Mouse (Mus musculus) fibroblast of lung, adult 2 months (primary cell): ENCODE data around the gene Egln3.

ENCODE experiments used
- DNase-seq: peaks from one replicate; pipeline ENCODE4 v3.0.0-alpha.2; 2011; ENCODE audit warnings: low read depth

Egln3 gene

DNA sequence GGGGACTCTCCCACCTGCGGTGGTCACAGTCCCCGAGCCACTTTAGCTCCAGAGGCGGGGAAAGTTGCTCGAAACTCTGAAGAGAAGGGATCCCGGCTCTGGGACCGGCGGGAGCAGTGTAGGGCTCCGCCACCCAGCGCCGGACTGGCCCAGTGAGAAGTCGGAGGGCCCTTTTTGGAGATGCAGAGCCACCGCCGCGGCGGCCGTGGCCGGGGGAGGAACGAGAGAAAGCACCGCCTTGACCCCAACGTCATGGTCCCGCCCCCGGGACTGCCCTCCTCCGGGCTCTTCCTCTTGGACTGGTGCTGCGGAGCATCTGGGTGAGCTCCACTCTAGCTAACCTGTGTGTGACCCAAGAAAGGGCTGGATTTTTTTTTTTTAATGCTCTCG, at the start of gene Egln3:
Gene Egln3 (minus strand): TSS at position 205 of the 390 bp plus-strand sequence.
- DNase-seq = no peak

DNA sequence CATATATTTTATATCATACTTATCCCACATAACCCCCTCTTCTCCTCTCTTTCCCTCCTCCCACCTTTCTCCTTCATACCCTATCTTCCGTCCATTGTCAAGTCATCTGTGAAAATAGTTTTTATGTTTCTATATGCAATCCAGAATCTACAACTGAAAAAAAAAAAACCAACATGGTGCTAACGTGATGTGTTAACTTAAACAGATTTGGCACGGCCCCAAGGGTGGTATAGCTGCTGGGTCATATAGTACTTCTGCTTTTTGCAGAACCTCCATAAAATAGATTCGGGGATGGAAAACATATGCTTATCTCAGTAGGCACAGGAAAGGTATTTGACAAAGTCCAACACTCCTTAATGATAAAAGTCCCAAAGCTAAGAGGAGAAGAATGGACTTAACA, 49.8 kb upstream of the Egln3 start:
- DNase-seq = no peak

DNA sequence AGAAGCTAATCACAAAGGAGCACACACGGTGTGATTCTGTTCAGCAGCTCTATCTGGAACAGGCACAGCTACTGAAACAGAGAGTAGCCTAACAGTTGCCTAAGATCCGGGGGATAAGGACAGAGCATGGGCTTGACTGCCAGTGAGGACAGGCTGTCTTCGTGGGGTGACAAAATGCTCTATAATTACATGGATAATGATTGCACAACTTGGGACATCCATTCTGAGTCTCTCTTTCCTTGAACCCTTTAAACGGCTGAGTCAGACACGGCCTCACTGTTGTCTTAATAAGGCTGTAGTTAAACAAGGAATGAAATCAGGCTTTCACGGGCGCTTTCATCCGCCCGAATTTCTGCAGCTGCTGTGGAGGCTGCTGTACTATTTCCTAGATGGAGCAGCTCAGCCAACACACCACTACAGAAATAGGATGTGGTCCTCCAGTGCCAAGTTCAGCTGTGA, 48.3 kb upstream of the Egln3 start:
- peak; percentile 25 for DNase-seq

DNA sequence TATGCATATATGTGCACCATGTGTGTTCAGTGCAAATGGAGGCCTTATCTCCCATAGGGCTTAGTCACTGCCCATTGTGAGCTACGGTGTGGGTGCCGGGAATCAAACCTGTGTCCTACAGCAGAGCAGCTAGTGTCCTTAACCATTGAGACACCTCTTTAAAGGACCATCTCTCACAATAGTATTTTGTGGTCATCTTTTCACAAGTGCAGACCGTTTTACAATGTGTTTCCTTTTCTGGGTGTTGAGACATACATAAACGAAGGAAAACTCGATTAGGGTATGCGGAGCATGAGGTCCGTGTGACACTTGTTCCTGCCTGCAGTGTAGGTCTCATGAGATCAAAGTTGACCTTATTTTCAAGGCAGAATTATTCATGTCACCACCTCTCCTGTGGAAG, 44.2 kb upstream of the Egln3 start:
- DNase-seq = no peak

DNA sequence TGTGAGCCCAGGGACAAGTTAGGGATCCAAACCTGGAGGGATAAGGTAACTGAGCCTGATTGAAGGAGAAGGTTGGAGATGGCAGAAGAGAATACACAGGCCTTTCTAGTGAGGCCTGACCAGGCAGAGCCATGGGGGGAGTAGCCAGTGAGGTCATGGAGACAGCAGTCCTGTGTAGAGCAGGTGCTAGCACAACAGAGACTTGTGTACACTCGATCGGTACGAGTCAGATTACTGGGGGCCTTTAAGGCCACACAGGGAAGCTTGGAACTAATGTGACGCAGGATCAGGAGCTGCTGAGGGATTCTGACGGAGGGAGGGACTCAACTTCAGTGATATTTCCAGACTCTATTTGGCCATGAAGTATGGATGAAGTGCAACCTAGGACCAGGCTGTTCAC, 39.5 kb upstream of the Egln3 start:
- no peak for DNase-seq

DNA sequence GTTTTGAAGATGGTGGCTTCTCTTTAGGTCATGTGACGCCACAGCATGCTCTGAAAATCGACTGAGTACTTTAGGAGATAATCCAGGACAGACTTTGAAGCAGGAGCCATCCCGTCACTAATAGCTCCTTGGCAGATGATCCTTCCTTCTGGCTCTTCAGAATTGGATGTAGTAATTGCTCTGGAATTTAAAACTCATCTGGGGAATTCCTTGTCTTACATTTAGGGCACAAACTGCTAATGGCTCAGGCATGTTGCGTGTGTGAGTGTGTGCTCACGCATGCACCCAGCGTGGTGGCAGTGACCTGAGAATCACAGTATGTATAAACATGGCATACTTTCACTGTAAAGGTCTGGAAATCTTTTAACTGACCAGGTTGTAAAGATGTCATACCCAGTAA, 38.3 kb upstream of the Egln3 start:
- DNase-seq = no peak

DNA sequence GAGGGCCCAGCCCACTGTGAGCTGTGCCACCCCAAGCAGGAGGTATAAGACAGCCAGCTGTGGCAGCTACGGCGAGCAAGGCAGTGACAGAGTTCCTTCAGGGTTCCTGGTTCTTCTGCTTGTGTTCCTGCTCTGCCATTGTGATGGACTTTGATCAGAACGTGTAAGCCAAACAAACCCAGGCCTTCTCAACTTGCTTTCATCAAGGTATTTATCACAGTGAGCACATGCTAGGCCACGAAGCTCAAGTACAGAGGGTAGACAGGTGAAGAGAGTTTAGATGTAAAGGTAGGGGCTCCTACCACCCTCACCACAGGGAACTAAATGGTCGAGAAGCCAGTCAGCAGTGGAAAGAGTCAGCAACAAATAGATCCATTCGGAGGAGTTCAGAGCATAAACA, 30.1 kb upstream of the Egln3 start:
- DNase-seq = no peak

DNA sequence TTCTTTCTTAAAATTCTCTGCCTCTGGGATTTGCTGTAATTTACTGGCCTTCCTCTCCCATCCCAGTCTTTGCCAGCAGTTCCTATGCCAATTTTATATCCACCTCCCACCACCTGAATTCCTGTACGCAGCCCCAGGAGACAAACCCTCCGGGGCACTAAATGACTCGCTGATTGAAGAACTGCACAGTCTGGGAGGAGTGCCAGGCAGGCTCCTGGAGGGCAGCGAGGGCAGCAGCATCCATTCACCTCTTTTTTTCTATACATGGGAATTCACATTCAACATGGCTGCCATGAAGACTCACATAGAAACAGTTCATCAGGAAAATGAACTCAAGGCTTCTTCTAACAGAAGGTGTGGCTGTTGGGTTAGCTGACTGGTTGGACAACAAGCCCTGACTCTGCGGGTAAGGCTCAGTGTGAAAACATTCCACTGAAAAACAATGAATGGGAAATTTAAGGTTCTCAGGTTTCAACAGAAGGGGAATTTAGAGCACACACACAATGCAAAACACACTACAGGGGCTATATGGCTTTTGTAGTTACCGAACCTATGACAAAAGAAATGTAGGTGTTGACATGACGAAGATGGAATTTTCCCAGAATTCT, 29.4 kb upstream of the Egln3 start:
- no peak for DNase-seq

DNA sequence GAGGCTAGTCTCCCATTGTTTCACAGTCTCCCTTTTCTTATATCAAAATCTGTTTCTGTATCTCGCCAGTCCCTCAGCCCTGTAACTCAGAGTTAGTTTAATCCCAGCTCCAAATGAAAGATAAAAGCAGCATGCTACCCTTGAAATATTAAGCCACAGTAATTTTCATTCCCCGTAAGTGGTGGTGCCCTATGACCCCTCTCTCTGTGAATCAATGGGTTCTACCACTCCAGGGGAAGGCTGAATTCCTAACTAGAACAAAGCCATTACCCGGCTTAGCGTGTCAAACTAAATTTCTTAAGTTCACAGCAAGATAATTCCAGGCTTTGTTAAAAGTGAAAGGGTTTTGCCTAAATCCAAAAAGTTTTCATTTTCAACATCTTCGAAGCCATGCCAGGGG, 28.8 kb upstream of the Egln3 start:
- no peak for DNase-seq

DNA sequence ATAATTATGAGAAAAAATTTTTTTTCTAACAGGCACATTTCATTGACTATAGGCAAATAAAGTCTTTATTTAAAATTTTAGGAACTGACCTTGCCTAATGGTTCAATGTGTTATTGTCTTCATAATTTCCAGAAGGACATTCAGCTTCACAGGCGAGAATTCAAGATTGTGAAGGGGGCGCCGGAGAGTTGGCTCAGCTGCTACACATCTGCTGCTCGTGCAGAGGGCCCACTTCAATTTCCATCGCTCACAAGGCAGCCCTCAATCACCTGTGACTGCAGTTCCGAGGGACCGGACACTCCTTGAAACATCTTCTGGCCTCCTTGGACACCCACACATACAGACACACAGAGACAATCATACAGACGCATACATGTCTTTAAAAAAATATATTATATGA, 23.9 kb upstream of the Egln3 start:
- DNase-seq = no peak

DNA sequence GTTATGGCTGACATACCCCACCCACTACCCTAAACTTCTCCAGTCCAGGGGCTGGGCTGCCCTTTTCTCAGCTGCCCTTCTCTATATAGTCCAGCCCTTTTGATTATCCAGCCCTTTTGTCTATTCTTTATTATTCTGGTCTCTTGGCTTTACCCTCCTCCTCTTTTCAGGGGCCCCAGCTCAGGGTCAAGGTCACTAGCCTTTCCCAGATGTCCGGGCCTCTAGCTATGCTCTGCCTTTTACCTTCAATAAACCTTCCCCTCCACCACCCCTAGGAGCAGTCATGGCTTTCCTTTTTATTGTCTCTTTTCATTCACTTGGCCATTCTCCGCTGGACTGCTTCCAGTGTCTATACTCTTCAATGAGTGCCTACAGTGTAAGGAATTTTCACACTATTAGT, 22.7 kb upstream of the Egln3 start:
- DNase-seq = no peak

DNA sequence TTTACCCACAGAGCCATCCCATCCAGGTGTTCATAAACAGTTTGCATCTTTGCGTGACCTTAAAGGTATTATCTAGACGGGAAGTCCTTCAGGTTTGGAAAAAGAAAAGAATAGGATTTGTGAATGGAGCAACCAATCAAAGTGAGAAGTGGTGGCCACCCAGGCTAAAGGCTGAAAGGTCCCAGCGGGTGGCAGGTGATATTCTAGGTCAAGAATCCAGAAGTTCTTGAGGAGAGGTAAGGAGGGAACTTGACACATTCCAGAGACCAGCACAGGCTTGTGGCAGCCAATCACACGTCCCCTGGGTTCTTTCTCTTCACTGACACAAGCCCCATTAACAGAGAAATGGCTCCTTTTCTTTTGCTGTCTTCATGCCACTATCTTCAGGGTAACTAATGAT, 21.9 kb upstream of the Egln3 start:
- DNase-seq = no peak

DNA sequence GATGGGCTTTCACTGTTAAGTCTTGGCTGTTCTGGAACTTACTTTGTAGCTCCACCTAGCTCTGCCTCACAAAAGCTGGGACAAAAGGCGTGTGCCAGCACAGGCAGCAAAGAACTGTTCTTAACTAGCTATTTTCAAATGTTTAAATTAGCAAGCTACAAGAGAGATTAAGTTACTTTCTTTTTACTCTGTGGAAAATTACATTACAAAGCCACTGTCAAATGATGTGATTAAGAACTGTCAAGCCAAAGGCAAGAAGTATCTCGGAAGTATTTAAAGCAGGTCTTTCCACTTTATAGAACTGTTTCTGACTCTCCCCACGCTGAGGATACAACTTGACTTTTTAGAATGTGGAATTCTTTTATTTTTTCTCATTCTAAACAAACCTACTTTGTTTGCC, 21.4 kb upstream of the Egln3 start:
- no peak for DNase-seq

DNA sequence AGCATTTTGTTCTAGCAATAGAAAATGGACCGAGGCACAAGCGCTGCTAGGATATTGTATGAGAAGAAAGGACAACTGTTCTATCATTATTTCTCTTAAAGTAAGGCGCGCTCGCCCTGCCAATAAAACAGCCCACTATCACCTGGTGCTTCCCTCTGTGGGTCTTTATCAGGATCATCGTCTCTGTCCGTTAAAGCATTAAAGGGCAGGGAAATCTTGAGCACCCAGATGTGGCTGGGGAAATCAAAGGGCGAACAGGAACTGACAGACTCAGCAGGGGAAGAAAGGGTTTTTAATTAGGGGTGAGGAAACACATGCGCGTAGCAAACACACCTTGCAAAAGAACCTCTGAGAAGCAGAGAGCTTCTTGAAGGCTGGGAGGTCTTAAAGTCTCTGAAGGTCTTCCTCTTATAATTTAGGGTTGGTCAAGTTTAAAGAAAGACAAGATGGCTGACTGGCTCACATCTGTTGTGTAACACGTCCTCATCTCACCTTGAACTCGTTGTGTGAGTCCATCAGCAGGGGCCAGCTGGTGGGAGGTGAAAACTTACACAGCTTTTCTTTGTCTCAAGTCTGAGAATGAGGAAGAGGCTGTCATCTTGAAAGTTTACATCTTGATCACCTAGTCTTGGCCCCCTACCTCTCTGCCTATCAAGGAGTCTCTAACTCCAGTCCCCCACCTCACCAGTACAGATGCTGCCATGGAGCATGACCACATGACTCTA, 18.5 kb upstream of the Egln3 start:
- no peak for DNase-seq

DNA sequence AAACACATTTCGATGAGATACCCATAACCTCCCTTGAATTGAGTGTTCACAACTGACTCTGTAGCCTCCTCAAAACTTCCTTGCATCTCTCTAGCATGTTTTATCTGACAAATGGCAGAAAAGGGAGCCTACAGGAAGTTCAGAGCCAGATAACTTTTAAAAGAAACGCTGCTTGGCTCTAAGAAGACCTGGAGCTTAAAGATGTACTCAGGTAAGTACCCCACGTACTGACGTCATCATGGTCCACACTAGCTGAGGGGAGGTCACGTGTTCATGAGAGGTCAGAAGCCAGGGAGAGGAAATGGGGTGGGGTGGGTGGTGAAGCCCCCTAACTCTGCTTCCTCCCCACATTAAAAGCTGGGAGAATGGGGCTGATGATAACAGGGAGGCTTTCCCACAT, 13.0 kb upstream of the Egln3 start:
- DNase-seq = no peak

DNA sequence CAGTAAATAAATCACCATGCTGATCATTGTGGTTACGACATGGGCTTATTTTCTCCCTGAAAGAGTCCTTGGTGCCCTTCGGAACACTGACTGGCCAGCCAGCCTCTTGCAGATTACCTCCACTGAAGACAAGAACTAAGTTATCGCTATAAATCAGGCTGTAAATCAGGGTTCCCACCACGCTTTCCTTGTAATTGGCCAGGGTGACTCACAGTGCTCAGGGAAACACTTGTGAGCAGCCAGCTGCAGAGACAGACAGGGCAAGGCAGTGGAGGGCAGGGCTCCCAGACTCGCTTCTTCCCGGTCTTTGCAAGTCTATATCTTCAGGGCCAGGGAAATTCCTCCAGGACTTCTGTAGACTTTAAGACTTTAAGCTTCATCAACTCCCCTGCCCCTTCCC, 10.8 kb upstream of the Egln3 start:
- no peak for DNase-seq

DNA sequence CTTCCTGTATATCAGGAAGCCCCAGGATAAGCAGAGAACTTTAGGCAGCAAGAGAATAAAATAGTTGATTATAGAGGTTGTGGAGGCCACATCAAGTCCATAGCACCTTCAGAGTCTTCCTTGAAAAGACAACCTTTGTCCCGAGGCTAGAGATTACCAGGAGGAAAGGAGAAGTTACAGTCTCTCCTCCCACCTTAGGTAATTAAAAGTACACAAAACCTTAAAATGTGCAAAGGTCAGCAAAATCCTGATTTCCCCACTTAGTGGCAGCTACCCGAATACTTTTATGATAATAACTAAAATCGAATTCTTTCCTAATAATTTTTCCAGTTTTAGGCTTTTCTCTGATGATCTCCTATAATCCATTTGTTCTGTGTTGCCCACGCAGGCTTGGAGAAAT, 10.2 kb upstream of the Egln3 start:
- no peak for DNase-seq

DNA sequence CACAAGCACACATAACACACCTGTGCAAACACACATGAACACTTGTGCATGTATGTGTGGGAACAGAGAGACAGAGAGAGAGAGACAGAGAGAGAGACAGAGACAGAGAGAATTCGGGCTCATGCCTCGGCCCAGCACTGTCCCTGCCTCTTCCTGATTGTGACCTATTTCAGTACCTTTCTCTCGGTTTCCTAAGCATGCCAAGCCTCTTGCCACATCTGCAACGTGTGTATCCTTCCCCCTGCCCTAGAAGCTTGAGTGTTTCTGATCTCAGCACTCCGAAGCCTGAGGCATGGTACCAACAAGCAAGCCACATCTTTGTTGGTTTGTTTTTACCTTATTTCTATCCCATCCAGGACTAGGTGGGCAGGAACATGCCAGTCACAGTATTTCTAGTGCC, 9.6 kb upstream of the Egln3 start:
- no peak for DNase-seq

DNA sequence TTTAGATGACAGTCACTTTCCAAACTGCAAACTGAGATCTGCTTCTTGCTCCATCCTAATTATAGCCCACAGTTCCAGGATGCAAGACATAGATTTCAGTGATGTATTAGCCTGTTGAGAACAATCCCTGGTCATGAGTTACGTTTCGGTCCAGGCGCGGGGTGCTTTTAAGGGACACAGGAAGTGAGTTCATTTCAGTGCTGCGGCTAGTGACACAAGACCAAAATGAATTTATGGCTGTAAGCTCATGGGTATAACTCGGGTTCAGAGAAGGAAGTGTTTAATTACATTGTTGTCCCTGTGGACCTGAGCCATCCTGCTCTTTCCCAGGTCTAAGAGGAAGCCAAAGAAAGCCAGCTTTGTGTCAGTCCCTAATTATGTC, 5.5 kb upstream of the Egln3 start:
- DNase-seq = no peak

DNA sequence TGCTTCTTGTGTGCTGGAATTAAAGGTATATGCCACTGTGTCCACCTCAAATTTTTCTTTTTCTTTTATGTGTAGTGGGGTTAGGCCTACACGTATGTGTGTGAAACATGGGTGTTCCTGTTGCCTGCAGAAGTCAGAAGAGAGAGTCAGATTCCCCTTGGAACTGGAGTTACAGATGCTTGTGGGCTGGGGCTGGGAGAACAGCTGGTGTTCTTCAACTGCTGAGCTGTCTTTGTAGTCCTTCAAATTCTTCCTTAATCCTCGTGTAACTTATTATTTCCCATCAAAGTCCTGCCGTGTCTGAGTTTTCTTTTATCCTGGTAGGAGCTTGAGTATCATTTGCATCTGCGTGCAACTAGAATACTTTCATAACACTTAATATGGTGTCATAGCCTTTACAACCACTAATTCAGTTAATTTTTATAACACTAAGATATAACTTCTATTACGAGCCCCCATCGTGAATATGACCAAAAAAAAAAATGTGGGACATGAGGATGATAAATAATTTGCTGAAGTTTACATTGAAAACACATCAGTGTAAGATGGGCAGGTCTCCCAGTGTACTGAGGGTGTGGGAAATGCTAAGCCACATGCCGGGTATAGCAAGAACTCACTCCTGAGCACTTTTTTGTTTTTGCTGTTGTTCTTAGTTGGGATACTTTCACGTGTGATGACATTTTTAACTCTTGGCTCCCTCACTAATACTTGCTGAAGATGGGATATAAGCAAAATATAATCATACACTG, 4.9 kb upstream of the Egln3 start:
- no peak for DNase-seq

DNA sequence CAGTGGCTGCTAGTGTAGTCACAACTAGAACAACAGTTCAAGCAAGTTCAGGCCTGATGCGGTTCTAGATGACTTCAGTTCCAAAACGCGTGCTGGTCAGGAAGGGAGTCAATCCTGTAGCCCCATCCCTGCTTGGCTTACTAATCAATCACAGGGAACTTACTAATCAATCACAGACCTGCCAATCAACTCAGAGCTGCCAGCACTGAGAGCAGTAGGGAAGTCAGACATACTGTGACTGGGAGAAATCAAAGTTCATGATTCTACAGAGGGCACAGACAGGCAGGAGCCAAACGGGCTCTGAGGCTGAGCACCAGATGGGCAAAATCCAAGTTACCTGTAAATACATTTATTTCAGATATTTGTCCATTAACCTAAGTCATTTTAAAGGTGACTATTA, 2.1 kb upstream of the Egln3 start:
- no peak for DNase-seq

DNA sequence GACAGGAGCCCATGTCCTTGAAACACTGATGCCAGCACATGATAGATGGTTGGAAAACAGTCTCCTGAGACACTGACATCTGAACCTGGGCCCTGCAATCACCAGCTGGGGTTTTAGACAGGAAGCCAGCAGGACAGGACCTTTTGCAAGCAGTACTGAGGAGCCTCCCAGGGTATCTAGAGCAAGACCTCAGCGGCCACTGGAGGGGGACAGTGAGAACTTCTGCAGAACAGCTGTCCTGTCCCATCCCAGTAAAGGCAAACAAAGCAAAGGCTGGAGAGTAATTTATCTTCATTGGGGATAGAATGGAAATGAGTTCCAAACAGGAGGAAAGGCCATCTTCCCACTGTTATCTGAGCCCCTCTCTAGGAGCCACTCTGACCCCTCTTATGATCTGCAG, 1.5 kb upstream of the Egln3 start:
- DNase-seq = no peak
